Mouse (Mus musculus): ENCODE results near the gene Pgpep1. TPM values are rescaled to one million over a fixed set of nuclear protein-coding genes. Genes with fewer than 3 reads are reported as not detected.

Gene Pgpep1
- total and polyA plus RNA-seq, 2 experiments: 42.6 to 91.3 TPM

- H3K27ac ChIP-seq (replicated peaks; ENCODE audit: insufficient read depth, low read depth, low read length): peak overlapping the region; percentile 77
- TF ChIP-seq POLR2A (IDR thresholded peaks at IDR 0.05; ENCODE audit: extremely low read depth, insufficient read depth, low read length) (no peak), CTCF (IDR thresholded peaks at IDR 0.05; ENCODE audit: low read depth, low read length) (no peak)
- H3K27me3 ChIP-seq (ENCODE audit: control insufficient read depth, insufficient read depth, low read length): no peaks in the 10 kb centered on the region
- no peaks in the 10 kb centered on the region for H3K36me3 ChIP-seq (ENCODE audit: control insufficient read depth, insufficient read depth, low read length)
- DNase-seq (ENCODE audit: extremely low read depth, low read depth, low spot score): no peak
- H3K79me2 ChIP-seq (ENCODE audit: control insufficient read depth, insufficient read depth, low read length): no peaks in the 10 kb centered on the region
- WGBS: 27% methylated on average over 19 of the region's 19 CpGs
- H3K4me3 ChIP-seq (ENCODE audit: insufficient read depth, low read depth, low read length): peak overlapping the region; percentile 30
- H3K4me1 ChIP-seq (ENCODE audit: control insufficient read depth, insufficient read depth, low read length): peaks cover 7% of the 10 kb centered on the region
- peak overlapping the region; percentile 54 for H3K9ac ChIP-seq (ENCODE audit: low read depth, low read length)
These were observed 12.3 kb upstream of the Pgpep1 start for GRCm38 (mm10) chr8:70672325-70673078.

- WGBS: 82% methylated on average over 10 of the region's 10 CpGs
- no peak overlapping the region for H3K4me3 ChIP-seq (ENCODE audit: insufficient read depth, low read depth, low read length)
- no peak overlapping the region for H3K27ac ChIP-seq (replicated peaks; ENCODE audit: insufficient read depth, low read depth, low read length)
- H3K36me3 ChIP-seq (ENCODE audit: control insufficient read depth, insufficient read depth, low read length): no peaks in the 10 kb centered on the region
- H3K9ac ChIP-seq (ENCODE audit: low read depth, low read length): no peak overlapping the region
- no peak for DNase-seq (ENCODE audit: extremely low read depth, low read depth, low spot score)
- H3K4me1 ChIP-seq (ENCODE audit: control insufficient read depth, insufficient read depth, low read length): peaks cover 8% of the 10 kb centered on the region
- no peak for TF ChIP-seq POLR2A (IDR thresholded peaks at IDR 0.05; ENCODE audit: extremely low read depth, insufficient read depth, low read length)
- TF ChIP-seq CTCF (IDR thresholded peaks at IDR 0.05; ENCODE audit: low read depth, low read length): no peak
- no peaks in the 10 kb centered on the region for H3K27me3 ChIP-seq (ENCODE audit: control insufficient read depth, insufficient read depth, low read length)
- H3K79me2 ChIP-seq (ENCODE audit: control insufficient read depth, insufficient read depth, low read length): no peaks in the 10 kb centered on the region
These were observed 11.6 kb upstream of the Pgpep1 start for GRCm38 (mm10) chr8:70671615-70672324.

- Histone ChIP-seq H3K79me2 (ENCODE audit: control insufficient read depth, insufficient read depth, low read length) (no peaks in the 10 kb centered on the region), H3K9ac (ENCODE audit: low read depth, low read length) (no peak overlapping the region), H3K27me3 (ENCODE audit: control insufficient read depth, insufficient read depth, low read length) (no peaks in the 10 kb centered on the region), H3K4me1 (ENCODE audit: control insufficient read depth, insufficient read depth, low read length) (peaks cover 11% of the 10 kb centered on the region), H3K27ac (replicated peaks; ENCODE audit: insufficient read depth, low read depth, low read length) (peak overlapping the region; percentile 83), H3K4me3 (ENCODE audit: insufficient read depth, low read depth, low read length) (no peak overlapping the region), H3K36me3 (ENCODE audit: control insufficient read depth, insufficient read depth, low read length) (no peaks in the 10 kb centered on the region)
- TF ChIP-seq CTCF (IDR thresholded peaks at IDR 0.05; ENCODE audit: low read depth, low read length): no peak
- TF ChIP-seq POLR2A (IDR thresholded peaks at IDR 0.05; ENCODE audit: extremely low read depth, insufficient read depth, low read length): no peak
- 26% methylated on average over 5 of the region's 5 CpGs for WGBS
- peak; percentile 94 for DNase-seq (ENCODE audit: extremely low read depth, low read depth, low spot score)
These were observed 6.9 kb upstream of the Pgpep1 start for GRCm38 (mm10) chr8:70667071-70667470.

- H3K4me3 ChIP-seq (ENCODE audit: insufficient read depth, low read depth, low read length): no peak overlapping the region
- H3K27ac ChIP-seq (replicated peaks; ENCODE audit: insufficient read depth, low read depth, low read length): peak overlapping the region; percentile 89
- no peaks in the 10 kb centered on the region for H3K27me3 ChIP-seq (ENCODE audit: control insufficient read depth, insufficient read depth, low read length)
- H3K9ac ChIP-seq (ENCODE audit: low read depth, low read length): no peak overlapping the region
- 12% methylated on average over 2 of the region's 2 CpGs for WGBS
- no peaks in the 10 kb centered on the region for H3K79me2 ChIP-seq (ENCODE audit: control insufficient read depth, insufficient read depth, low read length)
- no peaks in the 10 kb centered on the region for H3K36me3 ChIP-seq (ENCODE audit: control insufficient read depth, insufficient read depth, low read length)
- DNase-seq (ENCODE audit: extremely low read depth, low read depth, low spot score): peak; percentile 97
- peaks cover 11% of the 10 kb centered on the region for H3K4me1 ChIP-seq (ENCODE audit: control insufficient read depth, insufficient read depth, low read length)
- TF ChIP-seq POLR2A (IDR thresholded peaks at IDR 0.05; ENCODE audit: extremely low read depth, insufficient read depth, low read length): 0 out of 2 replicates have a peak, but pooled peaks have one; percentile 8
- TF ChIP-seq CTCF (IDR thresholded peaks at IDR 0.05; ENCODE audit: low read depth, low read length): no peak
These were observed 5.4 kb upstream of the Pgpep1 start for GRCm38 (mm10) chr8:70665599-70665998.

GRCm38 (mm10) chr8:70664631-70665030 is 4.4 kb upstream of the Pgpep1 start:
- H3K36me3 ChIP-seq (ENCODE audit: control insufficient read depth, insufficient read depth, low read length): no peaks in the 10 kb centered on the region
- no peaks in the 10 kb centered on the region for H3K27me3 ChIP-seq (ENCODE audit: control insufficient read depth, insufficient read depth, low read length)
- no peak for DNase-seq (ENCODE audit: extremely low read depth, low read depth, low spot score)

More at GRCm38 (mm10) chr8:70664631-70665030, 4.4 kb upstream of the Pgpep1 start:
- no peak overlapping the region for H3K27ac ChIP-seq (replicated peaks; ENCODE audit: insufficient read depth, low read depth, low read length)
- H3K4me3 ChIP-seq (ENCODE audit: insufficient read depth, low read depth, low read length): no peak overlapping the region
- H3K9ac ChIP-seq (ENCODE audit: low read depth, low read length): no peak overlapping the region
- TF ChIP-seq CTCF (IDR thresholded peaks at IDR 0.05; ENCODE audit: low read depth, low read length) (no peak), POLR2A (IDR thresholded peaks at IDR 0.05; ENCODE audit: extremely low read depth, insufficient read depth, low read length) (no peak)
- no peaks in the 10 kb centered on the region for H3K79me2 ChIP-seq (ENCODE audit: control insufficient read depth, insufficient read depth, low read length)
- WGBS: 82% methylated on average over 3 of the region's 3 CpGs
- H3K4me1 ChIP-seq (ENCODE audit: control insufficient read depth, insufficient read depth, low read length): peaks cover 13% of the 10 kb centered on the region
